Mouse (Mus musculus): ENCODE results near the gene Fam206a. TPM values are rescaled to one million over a fixed set of nuclear protein-coding genes. Genes with fewer than 3 reads are reported as not detected.

Gene Fam206a
- polyA plus RNA-seq, 1 experiment from 2014 or later = 11.5 TPM

DNA sequence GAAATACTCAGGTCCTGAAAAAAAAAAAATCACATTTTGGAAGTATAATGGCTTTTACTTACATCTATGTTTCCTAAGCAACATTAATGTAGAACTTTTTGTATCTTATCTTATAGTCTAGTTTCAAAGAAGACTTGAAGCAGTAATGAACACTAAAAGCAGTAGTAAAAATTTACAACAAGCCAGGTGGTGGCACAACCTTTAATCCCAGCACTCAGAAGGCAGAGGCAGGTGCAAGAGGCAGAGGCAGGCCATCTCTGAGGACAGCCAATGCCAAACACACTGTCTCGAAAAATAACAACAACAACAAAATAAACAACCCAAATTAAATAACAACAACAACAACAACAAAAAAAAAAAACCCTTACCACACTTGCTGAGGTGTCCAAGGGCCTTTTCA lies 31.1 kb upstream of the Fam206a start:
- Histone ChIP-seq H3K4me3 (replicated peaks; ENCODE audit: low read depth, low read length) (no peak overlapping the region), H3K4me1 (replicated peaks; ENCODE audit: insufficient read depth, low read length) (no peaks in the 10 kb centered on the region), H3K36me3 (ENCODE audit: insufficient read depth, low read length) (peaks cover 75% of the 10 kb centered on the region), H3K9ac (ENCODE audit: low read depth, low read length) (no peak overlapping the region), H3K9me3 (replicated peaks; ENCODE audit: low read length) (no peaks in the 10 kb centered on the region), H3K27me3 (ENCODE audit: insufficient read depth, low read length) (no peaks in the 10 kb centered on the region), H3K27ac (no peak overlapping the region), H3K4me2 (ENCODE audit: low read length) (no peak overlapping the region)
- 81% methylated on average over 1 of the region's 1 CpGs for whole genome bisulfite sequencing
- ATAC-seq (replicated peaks; ENCODE audit: low FRiP score, low read depth) = no peak
- no peak for TF ChIP-seq CTCF (IDR thresholded peaks at IDR 0.05; ENCODE audit: low read depth)
- no peak for DNase-seq (ENCODE audit: low spot score)

DNA sequence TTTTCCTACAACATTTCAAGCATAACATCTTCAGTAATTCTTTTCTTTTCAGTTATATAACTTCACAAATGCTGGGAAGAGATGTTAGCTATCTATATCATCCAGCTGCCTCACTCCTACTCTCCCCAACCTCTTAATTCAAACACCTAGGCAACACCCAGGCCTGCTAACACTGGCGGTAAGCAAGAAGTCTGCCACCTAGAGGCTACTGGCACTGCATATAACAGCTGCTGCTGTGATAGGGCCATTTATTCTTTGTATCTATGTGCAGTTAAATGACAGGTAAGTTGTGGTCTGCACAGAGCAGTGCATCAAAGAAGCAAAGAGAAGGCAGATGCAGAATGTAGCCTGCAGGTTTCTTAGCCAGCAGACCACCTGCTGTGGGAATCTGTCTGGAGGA lies 10.8 kb upstream of the Fam206a start:
- H3K36me3 ChIP-seq (ENCODE audit: insufficient read depth, low read length) = peaks cover 82% of the 10 kb centered on the region
- no peaks in the 10 kb centered on the region for H3K27me3 ChIP-seq (ENCODE audit: insufficient read depth, low read length)
- no peaks in the 10 kb centered on the region for H3K9me3 ChIP-seq (replicated peaks; ENCODE audit: low read length)
- no peak overlapping the region for H3K4me3 ChIP-seq (replicated peaks; ENCODE audit: low read depth, low read length)
- no peak overlapping the region for H3K9ac ChIP-seq (ENCODE audit: low read depth, low read length)
- H3K27ac ChIP-seq = no peak overlapping the region
- ATAC-seq (replicated peaks; ENCODE audit: low FRiP score, low read depth) (no peak), DNase-seq (ENCODE audit: low spot score) (peak; percentile 12)
- peak; percentile 59 for TF ChIP-seq CTCF (IDR thresholded peaks at IDR 0.05; ENCODE audit: low read depth)
- 33% methylated on average over 1 of the region's 1 CpGs for WGBS
- H3K4me1 ChIP-seq (replicated peaks; ENCODE audit: insufficient read depth, low read length) = no peaks in the 10 kb centered on the region
- H3K4me2 ChIP-seq (ENCODE audit: low read length) = no peak overlapping the region

DNA sequence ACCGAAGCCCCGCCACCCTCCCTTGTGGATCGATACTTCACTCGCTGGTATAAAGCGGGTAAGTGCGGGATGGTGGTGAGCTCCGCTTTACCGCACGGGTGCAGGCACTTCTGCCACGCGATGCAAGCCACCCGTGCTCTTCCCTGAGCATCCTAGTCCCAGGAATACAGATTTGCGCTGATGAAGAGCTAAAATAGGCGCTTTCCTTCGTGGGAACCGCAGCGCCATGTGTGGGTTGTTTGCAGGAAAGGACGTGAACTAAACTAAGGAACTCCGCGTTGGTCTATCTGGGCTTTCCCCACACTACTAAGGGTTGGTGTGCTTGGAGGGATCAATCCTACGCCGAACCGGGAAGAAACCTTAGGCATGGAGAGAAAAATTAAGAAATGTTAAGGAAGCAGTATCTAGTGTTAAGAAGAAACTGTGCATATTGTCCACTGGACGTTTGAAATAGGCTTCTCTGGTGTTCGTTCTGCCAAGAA lies 565 bp downstream of the Fam206a start:
- 0 out of 2 replicates have a peak overlapping the region, but pooled peaks have one; percentile 42 for H3K27ac ChIP-seq
- TF ChIP-seq CTCF (IDR thresholded peaks at IDR 0.05; ENCODE audit: low read depth) = no peak
- 2% methylated on average over 25 of the region's 25 CpGs for WGBS
- ATAC-seq (replicated peaks; ENCODE audit: low FRiP score, low read depth) (peak; percentile 15; the same call in 1 of the 2 replicates), DNase-seq (ENCODE audit: low spot score) (peak; percentile 29)
- H3K4me1 ChIP-seq (replicated peaks; ENCODE audit: insufficient read depth, low read length) = peaks cover 16% of the 10 kb centered on the region
- peak overlapping the region; percentile 73 for H3K9ac ChIP-seq (ENCODE audit: low read depth, low read length)
- H3K36me3 ChIP-seq (ENCODE audit: insufficient read depth, low read length) = peaks cover 21% of the 10 kb centered on the region
- no peaks in the 10 kb centered on the region for H3K9me3 ChIP-seq (replicated peaks; ENCODE audit: low read length)
- peak overlapping the region; percentile 80 for H3K4me2 ChIP-seq (ENCODE audit: low read length)
- H3K4me3 ChIP-seq (replicated peaks; ENCODE audit: low read depth, low read length) = peak overlapping the region; percentile 75
- H3K27me3 ChIP-seq (ENCODE audit: insufficient read depth, low read length) = no peaks in the 10 kb centered on the region

DNA sequence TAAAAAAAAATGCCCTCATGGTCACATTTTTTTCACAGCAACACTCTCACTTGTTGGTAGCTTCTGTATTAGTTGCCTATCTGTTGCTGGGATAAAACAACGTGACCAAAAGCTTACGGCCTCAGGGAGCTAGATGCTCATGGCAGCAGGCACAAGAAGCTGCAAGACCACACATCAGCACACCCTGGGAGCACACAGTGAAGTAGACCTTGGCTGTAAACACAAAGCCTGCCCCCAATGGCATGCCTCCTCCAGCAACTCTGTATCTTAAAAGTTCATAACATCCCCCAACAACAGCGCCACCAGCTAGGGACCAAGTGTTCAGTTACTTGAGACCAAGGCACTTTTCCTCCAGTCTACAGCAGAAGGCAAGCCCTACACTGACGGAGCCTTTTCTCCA lies 6.9 kb downstream of the Fam206a start:
- Histone ChIP-seq H3K9ac (ENCODE audit: low read depth, low read length) (no peak overlapping the region), H3K9me3 (replicated peaks; ENCODE audit: low read length) (no peaks in the 10 kb centered on the region), H3K4me3 (replicated peaks; ENCODE audit: low read depth, low read length) (no peak overlapping the region), H3K4me2 (ENCODE audit: low read length) (no peak overlapping the region), H3K27ac (no peak overlapping the region), H3K4me1 (replicated peaks; ENCODE audit: insufficient read depth, low read length) (no peaks in the 10 kb centered on the region), H3K36me3 (ENCODE audit: insufficient read depth, low read length) (peaks cover 34% of the 10 kb centered on the region; the same call in 1 of the 2 replicates), H3K27me3 (ENCODE audit: insufficient read depth, low read length) (no peaks in the 10 kb centered on the region)
- ATAC-seq (replicated peaks; ENCODE audit: low FRiP score, low read depth) = no peak
- DNase-seq (ENCODE audit: low spot score) = no peak
- 73% methylated on average over 4 of the region's 4 CpGs for WGBS
- TF ChIP-seq CTCF (IDR thresholded peaks at IDR 0.05; ENCODE audit: low read depth) = no peak

DNA sequence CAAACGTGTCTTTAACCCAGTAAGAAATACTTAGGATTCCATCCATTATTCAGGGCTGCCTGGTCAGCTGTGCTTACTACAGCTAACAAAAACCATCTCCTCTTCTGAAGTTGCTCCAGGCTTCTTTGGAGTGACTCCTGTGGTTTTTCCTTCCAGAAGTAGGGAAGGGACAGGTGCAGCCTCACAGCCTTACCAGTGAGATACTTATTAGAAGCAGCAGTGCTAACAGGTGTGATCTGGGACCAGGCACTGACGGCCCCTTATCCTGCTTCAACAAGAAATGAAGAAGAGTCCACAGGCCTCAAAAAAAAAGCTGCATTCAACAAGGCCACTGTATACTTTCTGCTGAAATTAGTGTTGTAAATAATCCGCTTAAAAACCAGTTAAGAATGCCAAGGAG lies 9.5 kb downstream of the Fam206a start:
- WGBS = 75% methylated on average over 3 of the region's 3 CpGs

DNA sequence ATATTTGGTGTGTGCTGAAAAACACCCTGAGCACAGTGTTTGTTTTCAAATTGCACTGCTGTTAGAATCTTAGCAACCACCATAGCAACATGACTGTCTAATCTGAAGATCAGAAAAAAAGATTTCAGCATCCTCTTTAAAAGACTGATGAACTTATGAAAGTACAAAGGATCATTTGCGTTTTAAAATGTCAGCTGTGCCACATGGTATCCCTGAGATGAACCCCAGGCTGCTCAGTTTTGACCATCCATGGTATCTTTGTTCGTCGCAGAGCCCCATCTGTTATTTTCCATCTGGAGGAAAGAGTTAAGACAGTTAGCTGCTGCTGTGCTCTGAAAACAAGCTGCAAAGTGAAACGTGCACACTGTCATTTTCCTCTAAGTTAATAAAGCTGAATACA lies 10.0 kb downstream of the Fam206a start:
- ATAC-seq (replicated peaks; ENCODE audit: low FRiP score, low read depth) = no peak
- Histone ChIP-seq H3K27ac (no peak overlapping the region), H3K36me3 (ENCODE audit: insufficient read depth, low read length) (0 out of 2 replicates have a peak, but pooled peaks cover 22% of the 10 kb centered on the region), H3K4me3 (replicated peaks; ENCODE audit: low read depth, low read length) (no peak overlapping the region), H3K27me3 (ENCODE audit: insufficient read depth, low read length) (no peaks in the 10 kb centered on the region), H3K4me1 (replicated peaks; ENCODE audit: insufficient read depth, low read length) (no peaks in the 10 kb centered on the region), H3K9ac (ENCODE audit: low read depth, low read length) (no peak overlapping the region), H3K9me3 (replicated peaks; ENCODE audit: low read length) (no peaks in the 10 kb centered on the region), H3K4me2 (ENCODE audit: low read length) (no peak overlapping the region)
- 77% methylated on average over 4 of the region's 4 CpGs for WGBS
- TF ChIP-seq CTCF (IDR thresholded peaks at IDR 0.05; ENCODE audit: low read depth) = no peak
- no peak for DNase-seq (ENCODE audit: low spot score)

More for the DNA sequence above, 9.5 kb downstream of the Fam206a start:
- Histone ChIP-seq H3K4me1 (replicated peaks; ENCODE audit: insufficient read depth, low read length) (no peaks in the 10 kb centered on the region), H3K4me2 (ENCODE audit: low read length) (no peak overlapping the region), H3K27ac (no peak overlapping the region), H3K27me3 (ENCODE audit: insufficient read depth, low read length) (no peaks in the 10 kb centered on the region), H3K36me3 (ENCODE audit: insufficient read depth, low read length) (peaks cover 25% of the 10 kb centered on the region; the same call in 1 of the 2 replicates), H3K4me3 (replicated peaks; ENCODE audit: low read depth, low read length) (no peak overlapping the region), H3K9ac (ENCODE audit: low read depth, low read length) (no peak overlapping the region), H3K9me3 (replicated peaks; ENCODE audit: low read length) (no peaks in the 10 kb centered on the region)
- no peak for TF ChIP-seq CTCF (IDR thresholded peaks at IDR 0.05; ENCODE audit: low read depth)
- no peak for DNase-seq (ENCODE audit: low spot score)
- ATAC-seq (replicated peaks; ENCODE audit: low FRiP score, low read depth) = no peak

DNA sequence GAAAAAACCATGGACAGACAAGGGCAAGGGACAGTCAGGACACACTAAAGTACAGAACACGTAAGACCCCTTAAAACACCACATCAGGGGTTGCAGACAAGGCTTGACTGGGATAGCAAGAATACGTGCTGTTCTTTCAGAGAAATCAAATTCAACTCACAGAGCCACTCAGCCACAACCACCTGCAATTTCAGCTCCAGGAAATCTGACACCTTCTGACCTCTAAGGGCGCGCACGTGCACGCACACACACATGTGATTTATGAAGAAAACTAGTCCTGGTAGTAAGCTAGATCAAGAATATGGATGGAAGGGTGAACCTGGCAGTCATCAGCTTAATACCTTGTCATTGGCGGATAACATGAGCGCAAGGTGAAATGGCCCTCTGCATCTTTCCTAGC lies 13.0 kb downstream of the Fam206a start:
- H3K4me1 ChIP-seq (replicated peaks; ENCODE audit: insufficient read depth, low read length) = no peaks in the 10 kb centered on the region
- H3K27me3 ChIP-seq (ENCODE audit: insufficient read depth, low read length) = no peaks in the 10 kb centered on the region
- no peak overlapping the region for H3K9ac ChIP-seq (ENCODE audit: low read depth, low read length)
- no peak overlapping the region for H3K27ac ChIP-seq
- ATAC-seq (replicated peaks; ENCODE audit: low FRiP score, low read depth) = no peak
- H3K4me3 ChIP-seq (replicated peaks; ENCODE audit: low read depth, low read length) = no peak overlapping the region
- H3K36me3 ChIP-seq (ENCODE audit: insufficient read depth, low read length) = 0 out of 2 replicates have a peak, but pooled peaks cover 13% of the 10 kb centered on the region
- no peak for DNase-seq (ENCODE audit: low spot score)
- H3K4me2 ChIP-seq (ENCODE audit: low read length) = no peak overlapping the region
- WGBS = 57% methylated on average over 8 of the region's 8 CpGs
- H3K9me3 ChIP-seq (replicated peaks; ENCODE audit: low read length) = no peaks in the 10 kb centered on the region
- no peak for TF ChIP-seq CTCF (IDR thresholded peaks at IDR 0.05; ENCODE audit: low read depth)

Measured in kidney, postnatal 0 days (tissue).